Mouse (Mus musculus) ovary, postnatal 10 days (tissue): ENCODE measurements at regions not wholly inside any gene's neighbourhood (a gene's known extent, or its start where the extent isn't known, plus 50 kb on each side); places are given as distances from the start of the nearest gene placed in this dataset.
A peak's percentile ranks its signal among the peaks of the same experiment; 100 is the strongest.

Source experiments
- DNase-seq: peaks from one replicate; pipeline ENCODE4 v3.0.0; 2022; ENCODE audit warnings: low spot score

- DNase-seq = no peak
Observed at GRCm38 (mm10) chr10:3630763-3631223, 90.8 kb downstream of the Iyd start.

- DNase-seq = peak; percentile 33
Observed at GRCm38 (mm10) chr10:3633871-3634496, 93.9 kb downstream of the Iyd start.

- no peak for DNase-seq
Observed at GRCm38 (mm10) chr10:3644111-3644510, 96.1 kb upstream of the Plekhg1 start.

GRCm38 (mm10) chr10:3645030-3645429 lies 95.1 kb upstream of the Plekhg1 start:
- DNase-seq = no peak

GRCm38 (mm10) chr10:3646151-3646910 lies 93.8 kb upstream of the Plekhg1 start:
- DNase-seq = no peak

GRCm38 (mm10) chr10:3647811-3648731 lies 92.1 kb upstream of the Plekhg1 start:
- DNase-seq = no peak

- DNase-seq = no peak
Observed at GRCm38 (mm10) chr10:3649983-3650382, 90.2 kb upstream of the Plekhg1 start.

GRCm38 (mm10) chr10:3650561-3650960 lies 89.6 kb upstream of the Plekhg1 start:
- DNase-seq = no peak

GRCm38 (mm10) chr10:3652522-3652921 lies 87.6 kb upstream of the Plekhg1 start:
- no peak for DNase-seq

- no peak for DNase-seq
Observed at GRCm38 (mm10) chr10:3656081-3656480, 84.1 kb upstream of the Plekhg1 start.

GRCm38 (mm10) chr10:3662156-3662555 lies 78.0 kb upstream of the Plekhg1 start:
- no peak for DNase-seq

- DNase-seq = no peak
Observed at GRCm38 (mm10) chr10:3662571-3662970, 77.6 kb upstream of the Plekhg1 start.

- DNase-seq = no peak
Observed at GRCm38 (mm10) chr10:3663296-3663695, 76.9 kb upstream of the Plekhg1 start.

GRCm38 (mm10) chr10:3684481-3684880 lies 55.7 kb upstream of the Plekhg1 start:
- no peak for DNase-seq
